Mouse (Mus musculus) G1E (cell line): ENCODE measurements at regions not wholly inside any gene's neighbourhood (a gene's known extent, or its start where the extent isn't known, plus 50 kb on each side); places are given as distances from the start of the nearest gene placed in this dataset.

Source experiments
- ATAC-seq: 2 replicates; pipeline ENCODE4 v1.8.0; 2016; ENCODE audit warnings: mild to moderate bottlenecking; ENCODE audit not compliant: insufficient number of reproducible peaks, poor library complexity, low FRiP score, severe bottlenecking; ENCODE audit errors: extremely low read depth
- DNase-seq: peaks from one replicate; pipeline ENCODE4 v3.0.0; 2012; ENCODE audit warnings: low spot score
- H3K27me3 ChIP-seq: 2 replicates; pipeline ENCODE4 v1.6.1; 2012; ENCODE audit warnings: mild to moderate bottlenecking, low read length, inconsistent platforms; ENCODE audit not compliant: insufficient read depth
- H3K36me3 ChIP-seq: replicated peaks from 2 replicates; pipeline ENCODE3; 2012; ENCODE audit warnings: mild to moderate bottlenecking, inconsistent platforms
- H3K4me1 ChIP-seq: 2 replicates; pipeline ENCODE4 v1.6.1; 2012; ENCODE audit warnings: low read depth, low read length, inconsistent platforms, mixed read lengths; ENCODE audit not compliant: insufficient read depth
- H3K4me3 ChIP-seq: 2 replicates; pipeline ENCODE4 v1.5.1; 2012; ENCODE audit warnings: low read depth, mild to moderate bottlenecking, inconsistent platforms, low read length, moderate library complexity, mixed read lengths
- H3K9me3 ChIP-seq: replicated peaks from 2 replicates; pipeline ENCODE4 v1.6.1; 2012; ENCODE audit warnings: inconsistent platforms
- CTCF ChIP-seq: IDR thresholded peaks from 2 replicates; pipeline ENCODE4 v1.5.1; 2012; ENCODE audit warnings: low read depth, low read length, inconsistent platforms, mixed read lengths
- GATA1 ChIP-seq: IDR thresholded peaks from 2 replicates; pipeline ENCODE4 v1.6.1; 2012; ENCODE audit warnings: borderline replicate concordance, low read length, inconsistent platforms, mixed read lengths
- GATA2 ChIP-seq: IDR thresholded peaks from 2 replicates; pipeline ENCODE4 v1.6.1; 2012; ENCODE audit warnings: low read depth, low read length, inconsistent platforms, borderline replicate concordance
- POLR2AphosphoS5 ChIP-seq: IDR thresholded peaks from 2 replicates; pipeline ENCODE4 v1.6.1; 2012; ENCODE audit warnings: low read depth, low read length, inconsistent platforms; ENCODE audit not compliant: insufficient replicate concordance
- TAL1 ChIP-seq: conservative IDR thresholded peaks from 2 replicates; pipeline ENCODE4 v1.6.1; 2012; ENCODE audit warnings: low read depth, low read length, inconsistent platforms, mixed read lengths

GRCm38 (mm10) chr1:164617871-164618270, 159.7 kb upstream of the Atp1b1 start:
- no peaks in the 10 kb centered on the region for H3K4me1 ChIP-seq
- no peaks in the 10 kb centered on the region for H3K36me3 ChIP-seq
- no peaks in the 10 kb centered on the region for H3K27me3 ChIP-seq
- H3K4me3 ChIP-seq = no peak overlapping the region
- no peak for TF ChIP-seq TAL1
- no peak for TF ChIP-seq GATA1
- no peak for TF ChIP-seq GATA2
- no peak for TF ChIP-seq POLR2AphosphoS5
- no peak for TF ChIP-seq CTCF
- ATAC-seq = no peak
- no peak for DNase-seq
- H3K9me3 ChIP-seq = peaks cover 4% of the 10 kb centered on the region; the same call in 1 of the 2 replicates

GRCm38 (mm10) chr1:164607061-164607460, 148.9 kb upstream of the Atp1b1 start:
- H3K9me3 ChIP-seq = peaks cover 14% of the 10 kb centered on the region
- H3K36me3 ChIP-seq = no peaks in the 10 kb centered on the region
- no peak for DNase-seq
- no peaks in the 10 kb centered on the region for H3K27me3 ChIP-seq
- H3K4me1 ChIP-seq = no peaks in the 10 kb centered on the region
- no peak overlapping the region for H3K4me3 ChIP-seq
- no peak for ATAC-seq
- no peak for TF ChIP-seq GATA2
- no peak for TF ChIP-seq CTCF
- no peak for TF ChIP-seq TAL1
- TF ChIP-seq GATA1 = no peak
- no peak for TF ChIP-seq POLR2AphosphoS5

- peaks cover 11% of the 10 kb centered on the region for H3K9me3 ChIP-seq
- ATAC-seq = no peak
- no peaks in the 10 kb centered on the region for H3K36me3 ChIP-seq
- TF ChIP-seq CTCF (no peak), GATA2 (no peak), POLR2AphosphoS5 (no peak), TAL1 (no peak)
- no peak overlapping the region for H3K4me3 ChIP-seq
- no peaks in the 10 kb centered on the region for H3K27me3 ChIP-seq
- DNase-seq = no peak
- no peaks in the 10 kb centered on the region for H3K4me1 ChIP-seq
Observed at GRCm38 (mm10) chr1:164606141-164606754, 148.1 kb upstream of the Atp1b1 start.

GRCm38 (mm10) chr1:164603433-164603832, 145.3 kb upstream of the Atp1b1 start:
- TF ChIP-seq GATA2 = no peak
- TF ChIP-seq TAL1 = no peak
- no peak for TF ChIP-seq POLR2AphosphoS5
- no peak for TF ChIP-seq GATA1
- TF ChIP-seq CTCF = no peak
- ATAC-seq (no peak), DNase-seq (no peak)
- H3K4me3 ChIP-seq = no peak overlapping the region
- no peaks in the 10 kb centered on the region for H3K4me1 ChIP-seq
- H3K9me3 ChIP-seq = peaks cover 12% of the 10 kb centered on the region
- H3K27me3 ChIP-seq = no peaks in the 10 kb centered on the region
- no peaks in the 10 kb centered on the region for H3K36me3 ChIP-seq

GRCm38 (mm10) chr1:164602568-164602967, 144.4 kb upstream of the Atp1b1 start:
- Histone ChIP-seq H3K27me3 (no peaks in the 10 kb centered on the region), H3K9me3 (peaks cover 12% of the 10 kb centered on the region), H3K36me3 (no peaks in the 10 kb centered on the region), H3K4me1 (no peaks in the 10 kb centered on the region), H3K4me3 (no peak overlapping the region)
- ATAC-seq (no peak), DNase-seq (no peak)
- TF ChIP-seq GATA1 (no peak), POLR2AphosphoS5 (no peak), TAL1 (no peak), GATA2 (no peak), CTCF (no peak)

- ATAC-seq (no peak), DNase-seq (no peak)
- Histone ChIP-seq H3K4me3 (no peak overlapping the region), H3K27me3 (no peaks in the 10 kb centered on the region), H3K9me3 (peaks cover 11% of the 10 kb centered on the region), H3K36me3 (no peaks in the 10 kb centered on the region), H3K4me1 (no peaks in the 10 kb centered on the region)
- TF ChIP-seq TAL1 = no peak
Observed at GRCm38 (mm10) chr1:164590205-164590613, 132.1 kb upstream of the Atp1b1 start.
